9 mouse cellular contexts compared by ENCODE assay signal in genomic region chr17:34305380-34306030, GRCm38 (mm10). TPM values are rescaled to one million over a fixed set of nuclear protein-coding genes. Genes with fewer than 3 reads are reported as not detected.
DNase-seq lines count a peak whose midpoint lies in the region; ATAC-seq and TF ChIP-seq lines count a peak whose summit lies in the region.
"Had no signal": no experiment of that assay in that cellular context is flagged by ENCODE, and none has a peak within 500 bp of the region (broad histone marks: within the 10 kb centered on the region; RNA-seq: fewer than 3 reads in every experiment).

H2-Eb1 (plus strand) TSS chr17:34305867.

- H3K27ac ChIP-seq in hindbrain, postnatal 0 days: no peak within 1 kb of the TSS
- H3K27ac ChIP-seq in macrophage: no peak within 1 kb of the TSS
- H3K27ac ChIP-seq: liver, embryonic 15.5 days had no signal

- H3K4me1 ChIP-seq in hindbrain, postnatal 0 days (ENCODE audit: insufficient read depth, low read length): peaks cover 4% of the 10 kb centered on the region; the same call in 1 of the 2 replicates

- no peak for TF ChIP-seq CTCF in hindbrain, postnatal 0 days (IDR thresholded peaks at IDR 0.05; ENCODE audit: low read depth)

- no peaks in the 10 kb centered on the region for H3K27me3 ChIP-seq in hindbrain, postnatal 0 days (ENCODE audit: insufficient read depth, low read length)

- no peaks in the 10 kb centered on the region for H3K79me2 ChIP-seq in macrophage (ENCODE audit: inconsistent target)

- DNase-seq in NIH3T3 (ENCODE audit: low read depth): peak; percentile 82
- peak; percentile 63 for DNase-seq in cerebellum, adult 9-11 months
- DNase-seq in gastrocnemius, adult 18-20 months (ENCODE audit: low spot score): peak; percentile 86
- peak; percentile 94 for DNase-seq in hindbrain, postnatal 0 days (ENCODE audit: low spot score)
- peak; percentile 85 for DNase-seq in left cerebral cortex, adult 11 months (ENCODE audit: low spot score)
- peak; percentile 88 for DNase-seq in right cerebral cortex, adult 18-20 months
- DNase-seq in urinary bladder, postnatal 14 days (ENCODE audit: low spot score): peak; percentile 82

- no peaks in the 10 kb centered on the region for H3K9me3 ChIP-seq in hindbrain, postnatal 0 days (ENCODE audit: low read length)
- H3K9me3 ChIP-seq: liver, embryonic 15.5 days had no signal

- ATAC-seq in hindbrain, postnatal 0 days: peak; percentile 86

- no peak within 1 kb of the TSS for H3K9ac ChIP-seq in hindbrain, postnatal 0 days (replicated peaks; ENCODE audit: low read length)
- H3K9ac ChIP-seq: liver, embryonic 15.5 days had no signal

- H3K4me2 ChIP-seq in hindbrain, postnatal 0 days (ENCODE audit: low read depth, low read length): no peak within 1 kb of the TSS
- H3K4me2 ChIP-seq: liver, embryonic 15.5 days had no signal

- no peaks in the 10 kb centered on the region for H3K36me3 ChIP-seq in hindbrain, postnatal 0 days (ENCODE audit: insufficient read depth, low read length)
- H3K36me3 ChIP-seq in macrophage (ENCODE audit: inconsistent target): no peaks in the 10 kb centered on the region
- H3K36me3 ChIP-seq: liver, embryonic 15.5 days had no signal

- no peak within 1 kb of the TSS for H3K4me3 ChIP-seq in hindbrain, postnatal 0 days (ENCODE audit: low read length)
- no peak within 1 kb of the TSS for H3K4me3 ChIP-seq in macrophage (ENCODE audit: inconsistent target)
- H3K4me3 ChIP-seq: liver, embryonic 15.5 days had no signal

RNA-seq across cellular contexts. Expression of gene H2-Eb1, which starts in this region (rescaled TPM):
- total RNA-seq in gastrocnemius, adult 18-20 months (2021): 1 to 10 TPM; 3.9 to 5.6 TPM
- total RNA-seq in hindbrain, postnatal 0 days (2014; rRNA removed): 0.52 and 0.93 TPM in 2 replicates
- polyA plus RNA-seq in hindbrain, postnatal 0 days (2015; fragmentation: Nextera tagmentation; extraction: Ambion mirVana): 4.1 and 5.3 TPM in 2 replicates
- 10 to 100 TPM in 20 of 26 experiments, 1 to 10 TPM in 6; 3.1 to 43.8 (median 14.2) TPM for total RNA-seq in macrophage (2018; cell fraction: chromatin; rRNA removed)
- 100 to 1,000 TPM in 18 of 26 experiments, 10 to 100 TPM in 8; 72.0 to 167 (median 122) TPM for total RNA-seq in macrophage (2018; cell fraction: cytosol; rRNA removed)
- total RNA-seq in macrophage (2018; cell fraction: nucleus; rRNA removed): 100 to 1,000 TPM in 20 of 26 experiments, 10 to 100 TPM in 6; 59.0 to 237 (median 136) TPM
- 73.4 to 224 TPM (median 73.4 TPM) in 3 replicates for polyA plus RNA-seq in macrophage (2018)

Comparison
In these comparisons a context has a peak if more than half of its experiments do, and no peak if none do; other contexts are left out.
1. RNA of gene H2-Eb1 (polyA plus RNA-seq): 73.4 to 224 TPM in macrophage; 4.1 to 5.3 TPM in hindbrain, postnatal 0 days; every median in the first group is over 10 times any median in the second.
2. Peak in every context shown above with its lines, with median percentiles within 50 percentile points of each other: DNase-seq.